Comparison of ENCODE assay signal across 8 mouse cellular contexts in genomic region chr4:155220213-155221100, GRCm38 (mm10). TPM values are rescaled to one million over a fixed set of nuclear protein-coding genes. Genes with fewer than 3 reads are reported as not detected.
DNase-seq lines count a peak whose midpoint lies in the region; ATAC-seq and TF ChIP-seq lines count a peak whose summit lies in the region.

No protein-coding gene starts in this region.

- H3K4me1 ChIP-seq in lung, adult 2 months (ENCODE audit: control insufficient read depth, insufficient read depth, low read length) = peaks cover 43% of the 10 kb centered on the region
- H3K4me1 ChIP-seq in forebrain, embryonic 10.5 days = peaks cover 81% of the 10 kb centered on the region
- H3K4me1 ChIP-seq in neural tube, embryonic 12.5 days = peaks cover 68% of the 10 kb centered on the region

- peaks cover 9% of the 10 kb centered on the region for H3K27me3 ChIP-seq in forebrain, embryonic 10.5 days (ENCODE audit: poor library complexity, severe bottlenecking)
- no peaks in the 10 kb centered on the region for H3K27me3 ChIP-seq in neural tube, embryonic 12.5 days (replicated peaks)

- peak overlapping the region; percentile 97 for H3K27ac ChIP-seq in forebrain, embryonic 10.5 days
- no peak overlapping the region; the same call in 1 of the 2 replicates for H3K27ac ChIP-seq in neural tube, embryonic 12.5 days

- 7% methylated on average over 14 of the region's 14 CpGs for WGBS in lung, adult 2 months
- 17% methylated on average over 14 of the region's 14 CpGs for WGBS in forebrain, embryonic 10.5 days
- whole genome bisulfite sequencing in neural tube, embryonic 12.5 days = 5% methylated on average over 14 of the region's 14 CpGs

- no peak for ATAC-seq in neural tube, embryonic 12.5 days (ENCODE audit: low FRiP score, low read depth)
- ATAC-seq in granulocyte monocyte progenitor cell, adult 5-6 weeks (replicated peaks; ENCODE audit: poor library complexity, severe bottlenecking) = no peak

- peak overlapping the region; percentile 97 for H3K4me3 ChIP-seq in lung, adult 2 months (replicated peaks; ENCODE audit: extremely low read depth, low read depth, low read length)
- peak overlapping the region; percentile 96 for H3K4me3 ChIP-seq in forebrain, embryonic 10.5 days
- peak overlapping the region; percentile 95 for H3K4me3 ChIP-seq in neural tube, embryonic 12.5 days

- peak overlapping the region; percentile 92 for H3K4me2 ChIP-seq in neural tube, embryonic 12.5 days (replicated peaks)

- no peak for TF ChIP-seq CTCF in lung, adult 2 months (IDR thresholded peaks at IDR 0.05; ENCODE audit: insufficient read depth, low read length)

- peak overlapping the region; percentile 98 for H3K9ac ChIP-seq in neural tube, embryonic 12.5 days

- TF ChIP-seq POLR2A in lung, adult 2 months (IDR thresholded peaks at IDR 0.05; ENCODE audit: borderline replicate concordance, extremely low read depth, low read depth, low read length) = no peak

- peak; percentile 47 to 79 for DNase-seq in adrenal gland, adult (ENCODE audit: inconsistent age in 2 of 2, low spot score in 1 of 2)
- no peak for DNase-seq in adrenal gland, postnatal 25 days
- DNase-seq in lung, adult 2 months = peak; percentile 40
- DNase-seq in lung, postnatal 10 days = no peak
- DNase-seq in forebrain, embryonic 10.5 days (ENCODE audit: extremely low spot score, low spot score) = no peak
- DNase-seq in kidney, postnatal 10 days = peak; percentile 63

- H3K9me3 ChIP-seq in forebrain, embryonic 10.5 days = no peaks in the 10 kb centered on the region
- H3K9me3 ChIP-seq in neural tube, embryonic 12.5 days = no peaks in the 10 kb centered on the region

- H3K36me3 ChIP-seq in forebrain, embryonic 10.5 days (replicated peaks) = peaks cover 29% of the 10 kb centered on the region
- H3K36me3 ChIP-seq in neural tube, embryonic 12.5 days = no peaks in the 10 kb centered on the region

RNA-seq across cellular contexts. Expression of gene Ski, which starts 1.9 kb away (rescaled TPM):
- total RNA-seq in adrenal gland, postnatal 25 days (2021) = 73.5 and 93.3 TPM in 2 replicates
- 105 and 115 TPM in 2 replicates for polyA plus RNA-seq in lung, adult 2 months (2012; rRNA removed)
- polyA plus RNA-seq in forebrain, embryonic 10.5 days (2016; fragmentation: Nextera tagmentation; extraction: Ambion mirVana) = 8.6 and 9.7 TPM in 2 replicates
- polyA plus RNA-seq in neural tube, embryonic 12.5 days (2016; fragmentation: Nextera tagmentation; extraction: Ambion mirVana) = 12.3 and 13.2 TPM in 2 replicates
- 18.1 and 19.4 TPM in 2 replicates for total RNA-seq in granulocyte monocyte progenitor cell, adult 5-6 weeks (2014; fragmentation: Nextera tagmentation)
- total RNA-seq in granulocyte monocyte progenitor cell, adult 5-6 weeks (2017) = 4.7 and 8.6 TPM in 2 replicates

RNA-seq across cellular contexts. Expression of gene Faap20, which starts 29.1 kb away (rescaled TPM):
- total RNA-seq in adrenal gland, postnatal 25 days (2021) = 45.9 and 55.2 TPM in 2 replicates
- polyA plus RNA-seq in lung, adult 2 months (2012; rRNA removed) = 56.7 and 59.3 TPM in 2 replicates
- 108 and 110 TPM in 2 replicates for polyA plus RNA-seq in forebrain, embryonic 10.5 days (2016; fragmentation: Nextera tagmentation; extraction: Ambion mirVana)
- 87.5 and 89.3 TPM in 2 replicates for polyA plus RNA-seq in neural tube, embryonic 12.5 days (2016; fragmentation: Nextera tagmentation; extraction: Ambion mirVana)
- total RNA-seq in granulocyte monocyte progenitor cell, adult 5-6 weeks (2014; fragmentation: Nextera tagmentation) = 25.0 and 35.2 TPM in 2 replicates
- total RNA-seq in granulocyte monocyte progenitor cell, adult 5-6 weeks (2017) = 14.0 and 17.5 TPM in 2 replicates

Comparison
In these comparisons a context has a peak if more than half of its experiments do, and no peak if none do; other contexts are left out.
1. DNase-seq: peak in adrenal gland, adult (2 of 2), lung, adult 2 months (single experiment) and kidney, postnatal 10 days (single experiment); none in adrenal gland, postnatal 25 days (single experiment), lung, postnatal 10 days (single experiment) and forebrain, embryonic 10.5 days (single experiment).
2. Peak in every context shown above with its lines, with median percentiles within 50 percentile points of each other: H3K4me3 ChIP-seq.